Mouse (Mus musculus) small intestine, adult 2 months (tissue): ENCODE data around the gene Olfr699. TPM values are rescaled to one million over a fixed set of nuclear protein-coding genes. Genes with fewer than 3 reads are reported as not detected.
"Not testable (repeated sequence)": the region's sequence is repeated elsewhere in the genome, so short reads cannot be mapped to it uniquely, and the experiment has no call there.

Experiments used
- H3K27ac ChIP-seq: fragments of 200-500 bp; 2 replicates; pipeline ENCODE4 v1.5.1; 2012; ENCODE audit warnings: low read depth, low read length, control low read depth, inconsistent platforms; ENCODE audit not compliant: insufficient read depth
- H3K27me3 ChIP-seq: fragments of 200-500 bp; 2 replicates; pipeline ENCODE4 v1.6.1; 2012; ENCODE audit warnings: mild to moderate bottlenecking, moderate library complexity, low read length, inconsistent platforms; ENCODE audit not compliant: control insufficient read depth, insufficient read depth
- H3K36me3 ChIP-seq: fragments of 200-500 bp; 2 replicates; pipeline ENCODE4 v1.6.1; 2012; ENCODE audit warnings: mild to moderate bottlenecking, low read length, control low read depth, inconsistent platforms; ENCODE audit not compliant: control insufficient read depth, insufficient read depth
- H3K4me1 ChIP-seq: fragments of 200-500 bp; 2 replicates; pipeline ENCODE4 v1.6.1; 2012; ENCODE audit warnings: low read length, inconsistent platforms, mixed read lengths; ENCODE audit not compliant: control insufficient read depth, insufficient read depth, insufficient read length
- H3K4me3 ChIP-seq: fragments of 200-500 bp; 2 replicates; pipeline ENCODE4 v1.5.1; 2012; ENCODE audit warnings: low read depth, mild to moderate bottlenecking, control low read depth, inconsistent platforms, low read length, moderate library complexity
- CTCF ChIP-seq: fragments of 200-500 bp; IDR thresholded peaks from 2 replicates; pipeline ENCODE4 v1.5.1; 2012; ENCODE audit warnings: low read depth, mild to moderate bottlenecking, control low read depth, inconsistent platforms, low read length, moderate library complexity, mixed read lengths; ENCODE audit not compliant: insufficient replicate concordance, insufficient read length; ENCODE audit errors: extremely low read depth
- POLR2A ChIP-seq: fragments of 200-500 bp; IDR thresholded peaks from 2 replicates; pipeline ENCODE4 v1.6.1; 2012; ENCODE audit warnings: low read depth, mild to moderate bottlenecking, control low read depth, inconsistent platforms, low read length, moderate library complexity
- WGBS: fragments of 180-500 bp; shearing (Covaris S2); methylation state at CpG from one replicate; pipeline ENCODE4 v1.1.7; 2018; 5-methylcytosine and 5-hydroxymethylcytosine counted together
- polyA plus RNA-seq: library from polyadenylated mRNA; depleted of rRNA; stranded (reverse); fragments of >200 nt; gene quantifications from 2 replicates; pipeline ENCODE4 v1.2.3, GENCODE M21; 2012; rRNA removed

The Olfr699 gene
- not detected in 2 replicates for polyA plus RNA-seq

- no peaks in the 10 kb centered on the region for H3K36me3 ChIP-seq
- no peaks in the 10 kb centered on the region for H3K27me3 ChIP-seq
- WGBS = 51% methylated on average over 1 of the region's 1 CpGs
- TF ChIP-seq POLR2A = no peak
- TF ChIP-seq CTCF = no peak
- H3K4me1 ChIP-seq = no peaks in the 10 kb centered on the region
- H3K27ac ChIP-seq = no peak within 1 kb of the TSS
- H3K4me3 ChIP-seq = no peak within 1 kb of the TSS
These were observed at the start of gene Olfr699 for GRCm38 (mm10) chr7:106793098-106793497. Gene Olfr699 (minus strand): TSS chr7:106793198.

GRCm38 (mm10) chr7:106833793-106834192 is 40.8 kb upstream of the Olfr699 start, which contains the start of gene Olfr702:
Gene Olfr702 (minus strand): TSS chr7:106833893.
- no peaks in the 10 kb centered on the region for H3K4me1 ChIP-seq
- no peak within 1 kb of the TSS for H3K4me3 ChIP-seq
- no peak for TF ChIP-seq CTCF
- TF ChIP-seq POLR2A = no peak
- H3K27me3 ChIP-seq = no peaks in the 10 kb centered on the region
- H3K27ac ChIP-seq = no peak within 1 kb of the TSS
- no peaks in the 10 kb centered on the region for H3K36me3 ChIP-seq

- Histone ChIP-seq H3K4me1 (no peaks in the 10 kb centered on the region), H3K27me3 (no peaks in the 10 kb centered on the region), H3K36me3 (no peaks in the 10 kb centered on the region), H3K4me3 (no peak overlapping the region), H3K27ac (no peak overlapping the region)
- TF ChIP-seq POLR2A = no peak
- no peak for TF ChIP-seq CTCF
These were observed 25.4 kb upstream of the Olfr699 start for GRCm38 (mm10) chr7:106818414-106818813.

DNA sequence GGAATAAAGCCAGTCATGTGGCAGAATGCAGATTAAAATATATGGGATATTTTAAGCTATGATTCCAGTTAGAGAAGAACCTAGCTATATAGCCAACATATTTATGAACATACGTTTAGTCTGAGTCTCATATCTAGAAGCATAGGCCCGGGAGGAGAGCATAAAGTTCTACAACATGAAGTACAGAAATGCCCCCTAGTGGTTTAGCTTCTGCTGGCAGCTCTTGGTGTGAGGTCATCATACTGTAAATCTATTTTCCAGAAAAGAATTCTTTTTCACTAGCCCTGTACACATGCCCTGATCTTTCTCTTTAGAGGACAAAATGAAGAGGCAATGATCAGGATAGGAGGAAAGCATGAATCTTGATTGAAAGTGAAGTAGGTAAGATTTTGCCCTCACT is 22.8 kb upstream of the Olfr699 start:
- Histone ChIP-seq H3K27ac (no peak overlapping the region), H3K4me1 (no peaks in the 10 kb centered on the region), H3K27me3 (no peaks in the 10 kb centered on the region), H3K36me3 (no peaks in the 10 kb centered on the region), H3K4me3 (no peak overlapping the region)
- 12% methylated on average over 2 of the region's 2 CpGs for WGBS
- TF ChIP-seq POLR2A = no peak
- TF ChIP-seq CTCF = no peak

GRCm38 (mm10) chr7:106813829-106814228 is 20.8 kb upstream of the Olfr699 start, which contains the start of gene Olfr701:
Gene Olfr701 (plus strand): TSS chr7:106814129.
- Histone ChIP-seq H3K36me3 (no peaks in the 10 kb centered on the region), H3K4me3 (no peak within 1 kb of the TSS), H3K4me1 (no peaks in the 10 kb centered on the region), H3K27ac (no peak within 1 kb of the TSS), H3K27me3 (no peaks in the 10 kb centered on the region)
- 37% methylated on average over 2 of the region's 2 CpGs for WGBS
- TF ChIP-seq CTCF (no peak), POLR2A (no peak)

DNA sequence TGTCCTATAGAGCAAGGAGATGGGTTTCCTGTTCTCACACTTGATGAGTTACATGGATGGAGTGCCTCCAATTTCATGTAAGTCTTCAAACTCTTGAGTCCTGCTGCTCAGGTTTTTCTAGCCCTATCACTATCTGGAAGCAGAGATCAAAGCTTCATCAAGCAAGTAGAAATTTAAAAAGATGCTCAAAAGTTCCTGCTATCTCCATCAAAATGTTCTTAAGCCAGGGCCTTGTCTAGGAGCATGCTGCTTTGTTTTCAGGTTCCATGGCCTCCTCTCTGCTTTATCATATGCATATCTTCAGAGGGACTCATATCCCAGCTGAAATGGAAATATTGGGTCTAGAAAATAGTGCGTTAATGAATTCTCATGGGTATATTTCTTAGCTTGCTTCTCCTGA is 15.7 kb upstream of the Olfr699 start, which contains the start of gene Olfr700:
Olfr700 (minus strand) TSS at position 101 of the 400 bp plus-strand sequence.
- Histone ChIP-seq H3K4me1 (no peaks in the 10 kb centered on the region), H3K4me3 (no peak within 1 kb of the TSS), H3K36me3 (no peaks in the 10 kb centered on the region), H3K27me3 (no peaks in the 10 kb centered on the region), H3K27ac (no peak within 1 kb of the TSS)
- TF ChIP-seq POLR2A = no peak
- no peak for TF ChIP-seq CTCF
- WGBS = 87% methylated on average over 1 of the region's 1 CpGs

- TF ChIP-seq CTCF (no peak), POLR2A (no peak)
- no peaks in the 10 kb centered on the region for H3K36me3 ChIP-seq
- no peaks in the 10 kb centered on the region for H3K27me3 ChIP-seq
- H3K4me1 ChIP-seq = no peaks in the 10 kb centered on the region
- no peak overlapping the region for H3K4me3 ChIP-seq
- no peak overlapping the region for H3K27ac ChIP-seq
These were observed 4.7 kb downstream of the Olfr699 start for GRCm38 (mm10) chr7:106788330-106788729.

DNA sequence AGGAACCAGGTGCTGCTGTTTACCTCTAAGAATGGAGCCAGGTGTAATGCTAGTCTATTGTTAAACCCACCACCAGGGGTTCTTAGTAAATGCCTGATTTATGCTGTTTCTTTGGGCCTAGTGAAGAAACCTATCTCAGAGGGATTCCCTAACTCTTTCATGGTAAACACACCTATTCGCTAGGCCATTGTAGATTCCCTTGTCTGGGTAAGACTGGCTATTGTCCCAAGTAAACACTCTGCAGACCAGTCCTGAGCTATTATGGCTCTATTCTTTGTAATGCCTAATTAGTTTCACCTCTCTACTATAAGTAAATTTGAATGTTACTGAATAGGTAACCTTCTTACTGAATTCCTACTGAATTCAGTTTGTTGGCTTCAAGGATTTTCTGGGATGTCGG is 32.0 kb downstream of the Olfr699 start:
- WGBS = 94% methylated on average over 2 of the region's 2 CpGs
- H3K36me3 ChIP-seq, H3K27me3 ChIP-seq, H3K4me1 ChIP-seq, H3K4me3 ChIP-seq, H3K27ac ChIP-seq: not testable (repeated sequence)
